In genomic region chr2:93432600-93433389, GRCm38 (mm10) we compare ENCODE assay signal across 14 mouse cellular contexts. TPM values are rescaled to one million over a fixed set of nuclear protein-coding genes. Genes with fewer than 3 reads are reported as not detected.
DNase-seq lines count a peak whose midpoint lies in the region; ATAC-seq and TF ChIP-seq lines count a peak whose summit lies in the region.
"Had no signal": no experiment of that assay in that cellular context is flagged by ENCODE, and none has a peak within 500 bp of the region (broad histone marks: within the 10 kb centered on the region; RNA-seq: fewer than 3 reads in every experiment).

No protein-coding gene starts in this region.

- no peak for DNase-seq in forebrain, embryonic 10.5 days (ENCODE audit: extremely low spot score, low spot score)
- DNase-seq in layer of hippocampus, adult 2 months (ENCODE audit: low spot score in 2 of 2): peak in 1 of 2 experiments; percentile 39
- no peak for DNase-seq in layer of hippocampus, adult 9-10 months (ENCODE audit: low spot score)
- DNase-seq in MN1 (ENCODE audit: low spot score): peak; percentile 47
- peak; percentile 77 for DNase-seq in large intestine, adult 2 months (ENCODE audit: low read depth, low spot score)
- DNase-seq in retina, embryonic 14.5 days (ENCODE audit: low spot score): no peak
- DNase-seq: adrenal gland, adult 8-10 months; cerebellum, adult 18-20 months; liver, embryonic 13.5 days had no signal

- no peak for ATAC-seq in forebrain, embryonic 12.5 days (ENCODE audit: low FRiP score)
- ATAC-seq in megakaryocyte-erythroid progenitor cell, adult 5-6 weeks (replicated peaks; ENCODE audit: low FRiP score, low TSS enrichment, poor library complexity, severe bottlenecking): no peak
- ATAC-seq: midbrain, embryonic 13.5 days had no signal

- WGBS in forebrain, embryonic 10.5 days: 87% methylated on average over 6 of the region's 6 CpGs
- 82% methylated on average over 6 of the region's 6 CpGs for WGBS in forebrain, embryonic 12.5 days
- 34% methylated on average over 6 of the region's 6 CpGs for WGBS in large intestine, adult 2 months

- no peak overlapping the region for H3K4me3 ChIP-seq in forebrain, embryonic 10.5 days
- H3K4me3 ChIP-seq in forebrain, embryonic 12.5 days (replicated peaks): no peak overlapping the region
- H3K4me3 ChIP-seq in layer of hippocampus, adult 2 months: no peak overlapping the region
- H3K4me3 ChIP-seq: embryonic facial prominence, embryonic 13.5 days; heart, embryonic 13.5 days; liver, embryonic 13.5 days; midbrain, embryonic 13.5 days had no signal

- H3K4me2 ChIP-seq in forebrain, embryonic 12.5 days: no peak overlapping the region
- H3K4me2 ChIP-seq: embryonic facial prominence, embryonic 13.5 days; heart, embryonic 13.5 days; liver, embryonic 13.5 days; midbrain, embryonic 13.5 days had no signal

- H3K9me3 ChIP-seq in forebrain, embryonic 10.5 days: no peaks in the 10 kb centered on the region
- no peaks in the 10 kb centered on the region for H3K9me3 ChIP-seq in forebrain, embryonic 12.5 days
- H3K9me3 ChIP-seq: embryonic facial prominence, embryonic 13.5 days; heart, embryonic 13.5 days; liver, embryonic 13.5 days; midbrain, embryonic 13.5 days had no signal

- peak overlapping the region; percentile 42 for H3K27ac ChIP-seq in forebrain, embryonic 10.5 days
- H3K27ac ChIP-seq in forebrain, embryonic 12.5 days: no peak overlapping the region
- peak overlapping the region; percentile 65 for H3K27ac ChIP-seq in layer of hippocampus, adult 2 months
- H3K27ac ChIP-seq: embryonic facial prominence, embryonic 13.5 days; heart, embryonic 13.5 days; liver, embryonic 13.5 days; midbrain, embryonic 13.5 days had no signal

- H3K27me3 ChIP-seq in forebrain, embryonic 10.5 days (ENCODE audit: poor library complexity, severe bottlenecking): 0 out of 2 replicates have a peak, but pooled peaks cover 9% of the 10 kb centered on the region
- H3K27me3 ChIP-seq in forebrain, embryonic 12.5 days: 0 out of 2 replicates have a peak, but pooled peaks cover 3% of the 10 kb centered on the region
- H3K27me3 ChIP-seq: embryonic facial prominence, embryonic 13.5 days; liver, embryonic 13.5 days; midbrain, embryonic 13.5 days had no signal

- no peak for TF ChIP-seq CTCF in layer of hippocampus, adult 2 months (conservative IDR thresholded peaks at IDR 0.05)

- no peaks in the 10 kb centered on the region for H3K36me3 ChIP-seq in forebrain, embryonic 10.5 days (replicated peaks)
- no peaks in the 10 kb centered on the region for H3K36me3 ChIP-seq in forebrain, embryonic 12.5 days (replicated peaks)
- H3K36me3 ChIP-seq: midbrain, embryonic 13.5 days had no signal

- no peak overlapping the region for H3K9ac ChIP-seq in forebrain, embryonic 12.5 days
- H3K9ac ChIP-seq: embryonic facial prominence, embryonic 13.5 days; heart, embryonic 13.5 days; liver, embryonic 13.5 days; midbrain, embryonic 13.5 days had no signal

- H3K4me1 ChIP-seq in forebrain, embryonic 10.5 days: peaks cover 45% of the 10 kb centered on the region
- H3K4me1 ChIP-seq in forebrain, embryonic 12.5 days: peaks cover 17% of the 10 kb centered on the region

RNA-seq across cellular contexts. Expression of gene Cd82, which starts 30.1 kb away (rescaled TPM):
- polyA plus RNA-seq in forebrain, embryonic 10.5 days (2016; fragmentation: Nextera tagmentation; extraction: Ambion mirVana): 5.0 and 5.3 TPM in 2 replicates
- polyA plus RNA-seq in forebrain, embryonic 12.5 days (2016; fragmentation: Nextera tagmentation; extraction: Ambion mirVana): 9.1 and 10.6 TPM in 2 replicates
- 10 to 100 TPM; 17.2 to 17.9 TPM for total RNA-seq in layer of hippocampus, adult 2 months (2021)
- 370 and 430 TPM in 2 replicates for polyA plus RNA-seq in large intestine, adult 2 months (2012; rRNA removed)
- total RNA-seq in megakaryocyte-erythroid progenitor cell, adult 5-6 weeks (2014; fragmentation: Nextera tagmentation): 105 and 123 TPM in 2 replicates
- 66.1 and 86.4 TPM in 2 replicates for total RNA-seq in megakaryocyte-erythroid progenitor cell, adult 5-6 weeks (2017)

Comparison
In these comparisons a context has a peak if more than half of its experiments do, and no peak if none do; other contexts are left out.
1. DNase-seq: peak in MN1 (single experiment) and large intestine, adult 2 months (single experiment); none in forebrain, embryonic 10.5 days (single experiment), layer of hippocampus, adult 9-10 months (single experiment) and retina, embryonic 14.5 days (single experiment).
2. RNA of gene Cd82, which starts 30.1 kb away (polyA plus RNA-seq): 370 to 430 TPM in large intestine, adult 2 months; 9.1 to 10.6 TPM in forebrain, embryonic 12.5 days and 5.0 to 5.3 TPM in forebrain, embryonic 10.5 days; every median in the first group is over 10 times any median in the second.